Mouse (Mus musculus) layer of hippocampus, adult 8-10 months (tissue): Measurements from ENCODE around the gene Cops4. TPM values are rescaled to one million over a fixed set of nuclear protein-coding genes. Genes with fewer than 3 reads are reported as not detected.

Experiments
- DNase-seq, 2 experiments: peaks; one replicate each; pipeline ENCODE4 v3.0.0; 2022; ENCODE audit warnings: low spot score in 2 of 2
- total RNA-seq, 4 experiments: library from RNA; stranded (reverse); gene quantifications; 2 replicates each; pipeline ENCODE4 v1.2.4; 2022

The Cops4 gene
- total RNA-seq, 4 experiments from 2014 or later = 80.1 to 90.7 (median 88.1) TPM

GRCm38 (mm10) chr5:100536638-100537037, 18.5 kb downstream of the Cops4 start:
- DNase-seq = no peak

DNA sequence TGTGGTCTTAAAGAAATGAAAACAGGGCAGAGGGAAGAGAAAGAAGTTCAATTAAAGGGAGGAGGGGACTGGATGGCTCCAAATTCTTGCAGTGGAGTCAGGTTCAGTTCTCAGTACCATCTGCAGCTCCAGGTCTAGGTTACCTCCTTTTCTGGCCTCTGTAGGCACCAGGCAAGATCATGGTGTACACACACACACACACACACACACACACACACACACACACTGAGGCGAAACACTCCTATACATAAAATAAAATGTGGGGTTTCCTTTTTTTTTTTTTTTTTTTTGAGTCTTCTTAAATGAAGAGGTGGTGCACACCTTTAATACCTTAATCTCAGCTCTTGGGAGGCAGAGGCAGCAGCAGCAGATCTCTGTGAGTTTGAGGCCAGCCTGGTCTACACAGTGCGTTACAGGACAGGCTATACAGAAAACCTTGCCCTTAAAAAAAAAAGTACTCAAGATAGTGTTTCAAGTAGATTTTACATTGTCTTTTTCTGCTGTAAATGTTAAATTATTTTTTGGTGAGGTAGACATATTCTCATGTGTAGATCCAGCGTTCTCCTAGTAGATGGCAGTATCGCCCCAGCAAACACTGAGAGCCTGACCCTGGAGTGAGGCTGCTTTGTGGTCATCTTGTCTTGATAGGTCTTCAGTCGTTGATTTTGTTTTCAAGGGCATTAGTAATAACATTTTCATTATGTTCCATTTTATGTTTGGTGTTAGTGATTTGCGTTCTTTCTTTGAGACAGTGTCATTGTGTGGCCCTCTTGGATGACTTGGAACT, 28.4 kb downstream of the Cops4 start:
- no peak for DNase-seq

- no peak for DNase-seq
Measured at GRCm38 (mm10) chr5:100548236-100548635, 30.1 kb downstream of the Cops4 start.

GRCm38 (mm10) chr5:100549311-100549710, 31.2 kb downstream of the Cops4 start:
- DNase-seq = no peak

- no peak for DNase-seq
Measured at GRCm38 (mm10) chr5:100550151-100550550, 32.0 kb downstream of the Cops4 start.

GRCm38 (mm10) chr5:100551952-100552351, 33.8 kb downstream of the Cops4 start:
- no peak for DNase-seq

GRCm38 (mm10) chr5:100553426-100553825, 35.3 kb downstream of the Cops4 start:
- no peak for DNase-seq

DNA sequence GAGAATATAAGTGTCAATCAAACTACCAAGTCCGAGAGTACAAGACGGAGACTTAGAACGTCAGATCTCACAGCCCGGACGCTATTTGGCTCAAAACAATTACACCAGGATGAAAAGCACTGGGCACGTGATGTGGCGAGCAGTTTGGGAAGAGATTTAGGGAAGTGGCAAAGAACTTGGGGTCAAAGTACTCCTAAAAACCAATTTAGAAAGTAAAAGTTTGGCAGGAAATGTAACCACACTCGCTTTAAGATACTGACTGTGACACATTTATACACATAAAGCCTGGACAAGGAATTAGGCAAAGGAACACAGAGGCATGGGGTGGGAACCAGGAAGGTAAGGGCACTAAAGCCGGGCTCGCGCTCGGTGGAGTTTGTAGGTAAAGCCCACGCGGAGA, 38.9 kb downstream of the Cops4 start:
- no peak for DNase-seq

DNA sequence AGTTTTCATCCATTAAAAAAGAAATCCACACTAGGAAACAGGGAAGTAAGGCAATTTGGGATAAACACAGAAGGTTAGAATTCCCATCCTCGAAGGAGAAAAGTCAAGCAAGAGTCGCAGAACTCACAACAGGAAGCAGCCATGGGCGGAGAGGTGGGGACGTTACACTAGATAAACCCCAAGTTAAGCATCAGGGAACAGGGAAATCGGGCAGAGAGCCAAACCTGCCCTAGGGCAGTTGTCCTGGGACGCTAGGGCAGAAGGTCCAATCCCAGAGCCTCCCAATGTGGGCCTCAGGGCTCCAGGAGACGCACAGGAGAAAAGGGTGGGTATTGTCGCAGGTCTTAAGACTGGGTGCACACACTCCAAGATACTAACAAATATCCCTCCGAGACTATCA, 39.4 kb downstream of the Cops4 start:
- no peak for DNase-seq

DNA sequence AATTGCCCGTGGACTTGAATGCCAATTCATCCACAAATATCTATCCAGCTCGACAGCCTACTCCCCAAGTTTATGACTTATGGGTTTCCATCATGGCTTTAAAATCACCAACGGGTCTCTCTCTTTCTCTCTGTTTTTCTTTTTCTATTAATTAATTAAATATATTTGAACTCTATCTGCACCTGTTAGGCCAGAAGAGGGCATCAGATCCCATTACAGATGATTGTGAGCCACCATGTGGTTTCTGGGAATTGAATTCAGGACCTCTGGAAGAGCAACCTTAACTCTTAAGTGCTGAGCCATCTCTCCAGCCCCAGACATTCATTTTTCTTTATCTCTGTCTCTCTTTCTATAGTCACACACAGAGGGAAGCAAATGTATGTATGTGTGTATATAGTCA, 40.7 kb downstream of the Cops4 start:
- DNase-seq = no peak

DNA sequence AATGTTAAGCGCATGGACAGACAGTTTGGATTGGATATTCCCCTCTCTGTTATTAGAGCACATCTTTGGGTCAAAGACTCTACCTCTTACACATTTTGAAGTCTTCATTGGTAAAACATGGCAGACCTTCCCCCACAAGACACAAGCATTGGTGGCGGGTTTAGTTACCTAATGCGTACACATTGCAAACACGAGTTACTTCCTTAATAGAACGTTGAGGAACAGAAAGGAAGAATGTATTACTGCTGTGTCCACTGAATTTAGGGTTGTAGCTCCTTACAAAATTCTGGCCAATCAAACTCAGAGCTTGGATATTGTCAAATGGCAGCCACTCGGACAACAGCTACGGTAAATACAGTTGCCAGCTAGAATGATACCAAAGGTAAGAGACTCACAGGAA, 41.2 kb downstream of the Cops4 start:
- DNase-seq = no peak

DNA sequence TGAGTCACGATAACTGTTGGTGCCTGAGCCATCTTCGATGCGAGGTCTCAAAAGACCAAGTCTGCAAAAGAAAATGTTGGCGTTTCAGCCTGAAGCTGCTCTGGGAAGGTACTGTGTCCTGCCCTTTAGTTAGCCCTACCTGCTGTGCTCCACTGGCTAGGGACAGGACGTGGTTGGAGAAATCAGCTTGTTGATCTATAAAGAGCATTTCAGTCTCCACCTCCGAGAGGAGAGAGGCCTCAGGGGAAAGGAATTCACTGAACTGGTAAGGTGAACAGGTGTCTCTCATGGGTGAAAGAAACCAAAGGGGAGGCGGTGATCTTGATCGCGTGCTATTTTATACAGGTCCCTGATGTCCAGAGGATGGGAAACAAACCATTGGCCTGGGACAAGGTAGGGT, 44.6 kb downstream of the Cops4 start:
- no peak for DNase-seq

DNA sequence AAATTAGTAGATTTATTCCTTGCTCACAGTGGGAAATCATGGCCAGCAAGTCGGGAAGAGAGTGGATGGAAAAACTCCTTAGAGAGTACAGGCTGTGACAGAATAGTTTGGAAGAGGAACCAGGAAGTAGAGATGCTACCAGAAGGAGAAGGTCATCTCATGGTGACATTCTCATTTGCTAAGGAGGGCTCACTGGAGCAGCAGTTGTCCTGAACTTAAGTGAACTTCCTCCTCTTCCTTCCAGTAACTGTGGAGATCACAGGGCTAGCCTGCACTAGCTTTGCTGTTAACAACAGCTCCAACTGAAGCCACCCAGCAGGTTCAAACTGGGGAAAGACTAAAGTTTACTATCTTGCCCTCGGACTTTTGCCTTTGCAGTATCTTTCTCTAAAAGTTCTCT, 48.7 kb downstream of the Cops4 start:
- DNase-seq = no peak

DNA sequence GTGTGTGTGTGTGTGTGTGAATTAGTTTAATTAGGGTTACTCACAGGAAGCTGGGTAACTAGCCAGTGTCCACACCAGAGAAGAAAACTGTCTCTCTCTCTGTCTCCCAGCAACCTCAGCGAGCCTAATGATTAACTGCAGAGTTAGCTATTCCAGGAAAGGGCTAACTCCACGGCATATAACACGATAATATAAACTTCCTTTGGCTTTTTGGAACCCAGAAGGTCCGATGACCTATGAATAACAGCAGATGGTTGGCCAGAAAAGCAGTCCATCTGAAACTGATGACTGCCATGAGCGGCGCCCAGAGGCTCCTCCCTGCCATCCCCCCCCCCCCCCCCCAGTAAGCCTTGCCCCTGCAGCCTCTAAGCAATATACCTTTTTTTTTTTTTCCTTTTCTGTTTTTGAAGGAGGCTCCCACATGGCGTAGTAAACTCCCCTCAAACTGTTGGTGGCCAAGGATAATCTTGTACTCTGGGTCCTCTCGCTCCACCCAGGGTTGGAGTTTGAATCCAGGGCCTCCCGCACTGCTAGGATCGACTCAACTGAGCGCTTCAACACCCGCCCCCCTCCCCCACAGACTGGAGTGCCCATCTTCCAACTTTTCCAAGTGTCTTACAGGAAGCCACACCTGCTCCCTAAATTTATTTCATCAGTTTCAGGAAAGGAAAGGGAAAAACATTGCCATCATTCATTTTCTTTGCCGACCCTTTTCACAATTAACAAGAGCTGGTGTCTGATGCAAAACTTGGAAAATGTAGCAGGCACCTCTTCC, 49.3 kb downstream of the Cops4 start:
- no peak for DNase-seq

DNA sequence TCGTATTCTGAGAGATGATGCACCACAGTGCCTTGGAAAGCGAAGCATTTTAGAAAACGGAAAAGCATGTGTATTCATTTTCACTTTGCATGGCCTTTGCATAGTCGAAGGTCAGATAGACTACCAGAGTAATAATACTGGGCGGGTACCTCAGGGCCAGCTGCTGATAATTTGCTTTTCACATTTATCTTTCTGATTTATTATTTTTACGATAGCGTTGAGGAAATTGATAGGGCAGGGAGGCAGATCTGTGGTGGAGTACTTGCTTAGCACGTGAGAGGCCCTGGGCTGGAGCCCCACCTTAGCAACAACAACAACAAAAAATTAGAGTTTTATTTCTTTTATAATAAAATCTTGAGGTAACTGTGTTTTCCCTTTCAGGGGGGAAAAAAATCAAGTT, 50.1 kb downstream of the Cops4 start:
- DNase-seq = no peak

DNA sequence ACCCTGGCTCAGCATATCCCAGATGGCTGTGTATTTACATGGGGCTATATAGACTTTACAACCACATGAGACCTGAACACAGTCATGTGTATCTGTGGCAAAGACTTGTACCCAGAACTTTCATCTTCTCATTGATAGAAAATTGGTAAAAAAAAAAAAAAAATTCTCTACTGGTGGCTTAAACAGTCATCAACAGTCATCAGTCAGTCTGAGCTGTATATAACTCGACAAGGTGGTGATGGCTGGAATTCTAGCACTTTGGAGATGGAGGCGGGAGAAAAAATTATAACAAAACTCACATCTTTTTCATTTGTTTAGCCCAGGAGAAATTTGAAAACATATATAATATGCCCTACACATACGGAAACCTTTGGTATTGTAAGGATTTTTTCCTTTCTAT, 50.7 kb downstream of the Cops4 start:
- no peak for DNase-seq

DNA sequence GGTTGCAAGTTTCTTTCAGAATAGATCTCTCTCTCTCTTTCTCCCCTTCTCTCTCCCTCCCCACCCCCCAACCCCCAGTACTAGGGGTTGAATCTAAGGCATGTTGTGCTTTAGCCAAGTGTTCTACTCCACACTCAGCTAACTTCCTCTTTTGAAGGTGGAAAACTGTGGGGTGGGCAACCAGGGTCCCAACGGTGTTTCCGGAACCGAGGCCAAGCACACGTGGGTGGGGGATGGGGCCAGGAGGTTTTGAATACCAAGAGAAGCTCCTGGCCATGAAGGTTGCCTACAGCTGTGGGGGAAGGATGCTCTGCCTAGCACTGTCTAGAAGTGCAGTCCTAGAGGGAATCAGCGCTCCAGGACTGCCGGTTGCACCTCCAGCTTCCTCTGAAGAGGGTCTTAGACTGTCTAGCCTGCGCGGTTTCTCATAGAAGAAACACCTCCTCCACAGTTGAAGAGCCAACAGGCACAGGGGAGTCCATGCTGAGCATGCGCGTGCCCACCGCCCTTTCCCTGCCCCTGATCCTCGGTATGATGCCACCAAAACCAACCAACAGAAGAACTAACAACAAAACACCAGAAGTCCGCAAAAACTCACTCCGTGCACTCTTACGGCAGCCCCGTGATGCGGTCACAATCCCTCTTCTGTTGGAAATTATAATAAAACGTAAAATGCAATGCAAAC, 51.3 kb downstream of the Cops4 start:
- no peak for DNase-seq

DNA sequence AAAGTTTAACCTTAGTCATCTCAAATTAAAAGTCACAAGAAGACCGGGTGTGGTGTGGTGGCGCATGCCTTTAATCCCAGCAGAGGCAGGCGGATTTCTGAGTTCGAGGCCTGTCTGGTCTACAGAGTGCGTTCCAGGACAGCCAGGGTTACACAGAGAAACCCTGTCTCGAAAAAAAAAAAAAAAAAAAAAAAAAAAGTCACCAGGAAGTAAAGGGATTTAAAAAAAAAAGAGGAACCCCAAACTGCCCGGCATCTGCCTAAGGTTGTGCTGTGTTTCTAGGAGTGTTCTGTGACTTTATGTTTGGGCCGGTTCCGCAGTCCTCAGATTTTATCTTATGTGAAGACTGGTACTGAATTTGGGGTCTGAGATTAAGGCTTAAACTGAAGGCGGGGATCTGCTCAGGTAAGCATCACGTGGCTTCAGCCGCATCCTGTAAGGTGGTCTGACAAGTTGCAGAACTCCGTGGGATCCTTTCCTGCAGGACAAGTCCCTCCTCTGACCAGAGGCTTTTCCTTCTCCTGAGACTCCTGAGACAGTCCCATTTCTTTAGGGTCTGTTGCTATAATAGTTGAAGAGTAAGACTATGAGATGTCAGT, 52.0 kb downstream of the Cops4 start:
- no peak for DNase-seq

DNA sequence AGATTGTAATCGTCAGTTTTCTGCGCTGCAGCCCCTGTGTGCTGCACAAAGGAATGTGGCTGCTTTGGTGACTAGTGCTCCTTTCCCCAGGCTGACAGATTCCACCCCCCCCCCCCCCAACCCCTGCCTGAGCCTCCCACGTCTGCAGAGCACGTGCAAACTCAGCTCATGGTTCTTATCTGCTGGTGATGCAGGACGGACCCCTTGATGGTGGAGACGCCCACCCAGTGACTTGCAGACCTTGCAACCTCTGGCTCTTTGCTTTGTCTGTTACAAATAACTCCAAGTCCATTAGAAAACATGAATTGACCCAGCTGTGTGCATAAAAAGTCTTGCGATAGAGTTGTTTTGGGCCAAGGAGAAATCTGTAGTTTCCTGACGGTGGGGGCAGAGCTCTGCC, 52.6 kb downstream of the Cops4 start:
- DNase-seq = no peak

- DNase-seq = no peak
Measured at GRCm38 (mm10) chr5:100572069-100572468, 54.0 kb downstream of the Cops4 start, which contains the start of gene Plac8. TSS of gene Plac8 (minus strand) at chr5:100572245.

GRCm38 (mm10) chr5:100573256-100573655, 55.1 kb downstream of the Cops4 start:
- DNase-seq = no peak

- no peak for DNase-seq
Measured at GRCm38 (mm10) chr5:100574771-100575170, 56.7 kb downstream of the Cops4 start.
